Mouse (Mus musculus): ENCODE measurements at regions not wholly inside any gene's neighbourhood (a gene's known extent, or its start where the extent isn't known, plus 50 kb on each side); places are given as distances from the start of the nearest gene placed in this dataset.
A peak's percentile ranks its signal among the peaks of the same experiment; 100 is the strongest.

DNA sequence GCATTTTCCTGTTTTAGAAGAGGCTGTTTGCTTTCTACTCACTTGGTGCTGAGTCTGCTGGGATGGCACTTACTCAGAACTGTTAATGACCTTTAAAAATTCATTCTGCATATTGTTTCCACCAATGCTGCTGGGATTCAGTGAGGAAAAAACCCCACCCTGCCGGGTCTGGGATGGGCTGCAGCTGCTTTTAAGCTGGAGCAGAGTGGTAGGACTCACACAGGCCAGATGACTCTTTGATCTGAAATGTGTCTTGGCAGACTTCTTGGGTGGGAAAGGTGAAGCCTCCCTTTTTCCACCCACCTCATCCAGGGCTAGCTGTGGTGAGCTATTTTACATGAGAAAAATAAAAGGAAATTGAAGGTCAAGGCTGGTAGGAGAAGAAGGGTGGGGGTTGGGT lies 56.4 kb upstream of the Ddhd1 start:
- no peak for DNase-seq (ENCODE audit: low spot score in 2 of 2)

DNA sequence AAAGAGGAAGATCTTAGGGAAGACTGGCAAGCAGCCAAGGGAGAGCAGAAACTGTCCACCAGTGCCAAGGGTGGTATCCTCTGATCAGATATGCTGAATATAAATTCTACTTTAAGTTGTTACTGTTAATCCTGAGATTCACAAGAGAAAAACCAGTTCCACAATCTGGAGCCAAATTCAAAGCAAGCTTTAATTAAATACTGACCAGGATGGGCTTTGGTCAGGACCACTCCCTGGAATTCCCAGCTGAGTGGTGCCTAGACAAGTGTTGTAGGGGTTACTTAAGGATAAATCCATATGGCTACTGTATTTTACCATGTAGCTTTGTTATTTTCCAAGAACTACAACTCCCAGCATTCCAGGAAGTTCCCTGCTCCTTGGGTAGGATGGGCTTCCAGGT lies 56.8 kb upstream of the Ddhd1 start:
- DNase-seq (ENCODE audit: low spot score in 2 of 2), result no peak

DNA sequence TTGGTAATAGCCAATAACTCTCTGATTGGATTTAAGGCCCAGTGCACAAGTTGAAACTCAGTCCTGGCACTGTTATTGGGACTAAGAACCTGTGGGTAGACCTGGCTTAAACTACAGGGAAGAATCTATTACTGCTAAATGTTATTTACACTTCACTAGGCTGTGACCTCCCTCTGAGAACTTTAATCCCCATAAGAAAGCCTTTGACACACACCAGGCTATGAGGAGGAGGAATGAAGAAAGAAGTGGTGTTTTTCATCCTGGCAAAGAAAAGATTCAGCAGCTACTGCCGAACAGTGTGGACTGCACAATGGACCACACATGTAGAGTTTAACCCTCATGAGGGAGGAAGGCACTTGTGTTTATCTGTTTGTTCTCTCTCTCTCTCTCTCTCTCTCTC lies 58.2 kb upstream of the Ddhd1 start:
- DNase-seq (ENCODE audit: low spot score in 2 of 2), result no peak

DNA sequence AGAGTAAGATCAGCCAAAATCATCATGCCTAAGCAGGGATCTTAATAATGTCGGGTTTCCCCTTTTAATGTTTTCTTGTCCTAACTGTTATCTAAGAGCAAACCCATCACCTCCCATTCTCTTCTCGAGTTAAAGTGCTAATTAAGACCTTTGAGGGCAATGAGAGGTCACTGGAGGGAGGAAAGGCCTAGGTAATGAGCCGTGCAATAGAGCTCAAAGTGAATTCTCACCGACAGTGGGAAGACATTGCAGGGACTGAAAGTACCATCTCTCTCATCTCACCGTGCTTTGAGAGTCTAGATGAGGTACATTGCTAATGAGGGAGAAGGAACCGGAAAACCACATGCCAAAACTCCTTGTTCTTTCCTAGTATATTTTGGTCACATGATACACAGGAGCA lies 64.9 kb upstream of the Ddhd1 start:
- no peak for DNase-seq (ENCODE audit: low spot score in 2 of 2)

DNA sequence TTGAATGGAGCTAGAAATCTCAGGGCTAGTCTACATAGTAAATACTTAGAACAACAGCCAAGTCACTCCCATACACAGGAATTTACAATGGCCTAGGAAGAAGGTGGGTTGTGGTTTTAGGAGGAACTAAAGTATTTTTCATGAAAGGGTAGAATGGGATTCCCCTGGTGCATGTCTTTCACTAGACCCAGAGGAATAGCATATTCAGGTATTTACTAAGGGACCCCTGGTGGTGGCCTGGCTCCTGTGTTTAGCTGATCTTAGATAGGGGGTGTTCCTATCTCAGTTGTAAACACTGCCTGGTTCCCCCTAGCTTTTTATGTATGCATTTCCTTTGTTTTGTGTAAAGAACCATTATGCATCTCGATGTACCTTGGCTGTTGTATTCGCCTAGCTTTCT lies 66.4 kb upstream of the Ddhd1 start:
- no peak for DNase-seq (ENCODE audit: low spot score in 2 of 2)

DNA sequence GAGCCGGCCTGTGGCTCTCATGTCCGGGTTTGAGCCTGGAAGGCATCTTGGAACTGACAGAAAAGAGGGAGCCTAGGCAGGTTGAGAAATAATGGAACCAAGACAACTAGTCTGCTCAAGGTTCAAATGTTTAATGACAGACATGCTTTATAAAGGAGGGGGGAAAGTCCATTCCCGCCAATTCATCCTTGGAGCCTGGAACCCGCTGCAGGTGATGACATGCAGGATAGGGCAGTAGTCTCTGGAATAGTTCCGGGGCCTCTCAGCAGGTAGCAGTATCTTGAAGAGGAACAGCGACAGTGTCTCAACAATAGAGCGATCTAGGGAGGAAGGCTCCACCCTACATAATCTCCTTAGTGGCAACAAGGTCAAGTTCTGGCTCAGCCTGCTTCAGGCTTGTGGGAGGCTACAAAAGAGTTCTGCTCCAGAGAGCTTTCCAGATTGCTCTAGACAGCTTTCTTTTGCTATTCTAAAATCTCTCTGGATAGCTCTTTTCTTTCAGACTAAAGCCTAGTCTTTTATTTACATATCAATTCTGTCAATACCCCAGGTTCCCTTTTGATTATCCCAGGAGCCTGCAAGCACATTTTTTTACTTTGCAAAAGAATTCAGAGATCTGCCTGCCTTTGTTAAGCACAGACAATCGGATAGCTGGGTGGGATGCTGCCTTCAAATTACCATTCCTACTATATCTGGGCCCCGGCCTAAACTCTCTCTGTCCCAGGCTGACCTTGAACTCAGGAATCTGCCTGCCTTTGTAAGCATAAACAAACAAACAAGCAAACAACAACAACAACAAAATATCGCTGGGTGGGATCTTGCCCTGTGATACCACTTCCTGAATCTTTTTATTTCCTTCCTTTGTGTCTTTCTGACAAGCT lies 76.8 kb upstream of the Ddhd1 start:
- DNase-seq (ENCODE audit: low spot score in 2 of 2), result no peak

DNA sequence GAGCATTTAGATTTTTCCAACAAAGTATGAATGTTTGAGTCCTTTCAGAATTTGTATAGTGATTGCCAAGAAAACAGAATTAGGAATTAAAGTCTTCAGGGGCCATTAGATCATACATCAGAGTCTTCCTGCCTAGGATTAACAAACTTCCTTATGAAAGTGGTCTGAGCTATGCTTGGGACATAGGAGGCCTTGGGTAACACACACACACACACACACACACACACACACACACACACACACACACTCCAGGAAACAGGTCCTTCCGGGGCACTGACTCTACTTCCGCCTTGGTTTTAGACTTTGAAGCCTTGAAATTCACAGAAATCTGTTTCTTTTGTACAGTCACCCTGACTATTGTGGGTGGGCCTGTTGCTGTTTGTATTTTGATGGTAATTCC lies 80.0 kb upstream of the Ddhd1 start:
- no peak for DNase-seq (ENCODE audit: low spot score in 2 of 2)

DNA sequence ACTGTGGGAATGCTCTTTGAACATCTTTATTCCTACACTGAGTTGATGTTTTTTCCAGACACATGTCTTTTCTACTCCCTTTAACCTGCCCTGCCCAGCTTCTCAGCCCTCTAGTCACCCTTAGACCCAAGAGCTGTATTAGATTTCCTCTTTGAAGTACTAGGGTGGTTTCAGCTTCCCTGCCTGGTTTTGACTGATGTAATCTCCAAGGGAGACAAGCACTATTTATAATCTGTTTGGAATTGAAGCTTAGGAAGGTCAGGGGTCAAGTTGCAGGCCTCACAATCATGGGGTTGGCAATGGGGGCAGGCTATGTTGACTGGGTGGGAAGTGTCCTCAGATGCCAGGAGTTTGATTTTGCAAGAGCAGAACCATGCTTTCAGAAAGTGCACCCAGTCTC lies 81.7 kb upstream of the Ddhd1 start:
- DNase-seq (ENCODE audit: low spot score in 2 of 2), result peak in 1 of 2 experiments; percentile 16

DNA sequence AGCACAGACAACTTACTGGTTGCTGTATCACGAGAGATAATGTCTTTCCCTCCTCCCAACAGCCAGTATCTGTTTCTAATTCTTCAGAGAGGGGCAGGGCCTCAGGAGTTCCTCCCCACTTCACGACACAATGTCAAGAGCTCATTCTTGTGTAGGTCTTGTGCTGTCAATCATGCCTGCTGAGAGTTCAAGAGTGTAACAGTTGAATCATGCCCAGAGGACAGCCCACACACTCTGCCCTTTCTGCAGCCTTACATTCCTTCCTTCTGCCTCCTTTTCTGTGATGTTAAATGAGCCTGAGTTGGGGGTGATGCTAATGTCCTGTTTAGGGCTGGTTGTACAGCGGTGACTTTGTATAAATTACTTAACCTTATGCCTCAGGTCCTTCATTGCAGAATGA lies 82.7 kb upstream of the Ddhd1 start:
- DNase-seq (ENCODE audit: low spot score in 2 of 2), result no peak

DNA sequence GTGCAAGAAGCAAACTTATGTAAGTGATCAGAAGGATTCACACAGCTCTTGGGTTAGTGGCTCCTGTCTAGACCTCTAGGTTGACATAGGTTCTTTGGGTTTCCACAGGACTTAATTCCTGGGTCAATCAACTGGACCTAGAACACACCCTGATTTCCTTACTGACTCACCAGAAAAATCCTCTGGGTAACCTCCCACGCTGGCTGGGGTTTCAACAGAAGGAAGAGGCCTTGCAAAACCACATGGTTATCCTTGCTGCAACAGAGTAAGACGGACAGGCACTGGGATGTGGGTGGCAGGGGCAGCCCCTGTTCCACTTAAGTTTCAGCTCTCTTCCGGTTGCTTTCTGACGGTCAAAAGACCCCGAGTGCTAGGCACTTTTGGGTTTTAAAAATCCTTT lies 88.2 kb upstream of the Ddhd1 start:
- DNase-seq (ENCODE audit: low spot score in 2 of 2), result no peak

DNA sequence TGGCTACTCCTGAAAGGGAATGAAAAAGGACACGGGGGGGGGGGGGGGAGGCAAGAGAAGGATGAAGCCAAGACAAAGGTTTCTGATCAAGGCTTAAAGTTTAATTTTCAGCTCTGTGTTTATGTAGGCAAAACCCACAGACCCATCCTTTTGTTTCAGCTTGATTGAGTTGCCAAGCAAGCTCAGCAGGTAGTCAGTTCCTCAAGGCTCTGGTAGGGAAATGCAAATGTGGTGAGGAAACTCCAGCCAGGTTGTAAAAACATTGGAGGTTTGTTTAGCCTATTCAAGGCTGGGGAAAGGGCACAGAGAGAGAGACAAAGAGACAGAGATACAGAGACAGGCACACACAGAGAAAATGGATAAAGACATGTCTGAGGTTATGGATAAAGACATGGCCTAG lies 99.4 kb upstream of the Ddhd1 start:
- DNase-seq (ENCODE audit: low spot score in 2 of 2), result no peak

DNA sequence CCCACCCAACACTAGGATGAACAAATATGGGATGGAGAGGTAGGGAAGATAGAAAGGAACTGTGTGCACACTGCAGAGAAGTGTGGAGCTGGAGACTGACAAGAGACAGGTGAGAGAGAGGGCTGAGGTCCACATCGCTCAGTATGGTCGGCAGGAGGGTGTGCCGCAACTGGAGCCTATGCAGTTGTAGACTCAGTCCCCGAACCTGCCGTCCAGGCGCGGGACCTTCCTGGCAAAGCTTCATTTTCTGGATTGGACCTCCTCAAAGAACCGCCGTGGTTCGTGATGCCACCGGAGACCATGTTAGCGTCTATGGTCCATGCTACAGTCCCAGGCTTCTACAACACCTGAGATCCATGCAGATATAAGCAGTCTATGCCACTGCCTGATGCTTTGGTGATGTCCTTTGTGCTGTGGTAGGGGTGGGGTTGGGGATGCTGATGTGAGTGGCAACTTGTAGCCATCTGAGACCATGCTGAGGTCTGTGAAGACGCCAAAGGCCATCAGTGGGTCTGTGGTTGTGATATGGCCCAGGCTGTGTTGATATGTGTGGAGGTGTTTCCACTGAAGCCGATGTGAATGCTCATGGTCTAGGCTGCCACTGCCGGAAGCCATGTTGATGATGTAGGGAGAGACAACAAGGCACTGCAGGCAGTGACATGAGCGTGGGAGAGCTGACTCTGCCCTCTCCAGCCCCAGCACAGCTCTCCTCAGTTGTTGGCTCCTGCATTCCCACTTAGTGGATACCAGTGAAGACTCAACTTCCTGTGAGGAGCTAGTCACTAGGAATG lies 103.1 kb upstream of the Ddhd1 start:
- no peak for DNase-seq (ENCODE audit: low spot score in 2 of 2)

DNA sequence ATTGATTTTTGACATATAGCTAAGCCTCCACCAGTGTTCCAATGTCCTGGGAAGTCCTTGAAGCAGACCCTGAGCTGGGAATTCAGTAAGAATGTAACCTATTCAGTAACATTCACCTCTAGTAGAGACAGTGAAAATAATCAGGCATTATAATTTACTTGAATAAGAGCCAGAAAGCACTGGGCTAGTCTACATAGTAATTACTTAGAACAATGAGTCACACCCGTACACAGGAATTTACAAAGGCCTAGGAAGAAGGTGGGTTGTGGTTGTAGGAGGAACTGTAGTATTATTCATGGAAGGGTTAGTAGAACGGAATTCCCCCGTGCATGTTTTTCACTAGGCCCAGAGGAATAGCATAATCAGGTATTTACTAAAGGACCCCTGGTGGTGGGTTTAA lies 106.3 kb upstream of the Ddhd1 start:
- no peak for DNase-seq (ENCODE audit: low spot score in 2 of 2)

DNA sequence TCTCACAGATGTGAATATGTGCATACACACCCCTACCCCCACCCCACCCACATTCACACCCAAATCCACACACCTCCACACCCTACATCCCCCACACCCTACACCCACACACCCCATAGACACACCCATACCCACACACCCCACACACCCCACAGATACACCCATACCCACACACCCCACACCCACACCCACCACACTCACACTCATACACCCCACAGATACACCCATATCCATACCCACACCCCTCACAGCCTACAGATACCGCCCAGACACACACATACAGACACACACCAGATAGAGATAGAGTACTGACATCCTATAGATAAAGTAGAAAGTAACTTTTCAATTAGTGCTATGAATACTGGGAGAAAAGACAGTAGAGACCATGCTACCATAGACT lies 108.6 kb upstream of the Ddhd1 start:
- DNase-seq (ENCODE audit: low spot score in 2 of 2), result no peak

DNA sequence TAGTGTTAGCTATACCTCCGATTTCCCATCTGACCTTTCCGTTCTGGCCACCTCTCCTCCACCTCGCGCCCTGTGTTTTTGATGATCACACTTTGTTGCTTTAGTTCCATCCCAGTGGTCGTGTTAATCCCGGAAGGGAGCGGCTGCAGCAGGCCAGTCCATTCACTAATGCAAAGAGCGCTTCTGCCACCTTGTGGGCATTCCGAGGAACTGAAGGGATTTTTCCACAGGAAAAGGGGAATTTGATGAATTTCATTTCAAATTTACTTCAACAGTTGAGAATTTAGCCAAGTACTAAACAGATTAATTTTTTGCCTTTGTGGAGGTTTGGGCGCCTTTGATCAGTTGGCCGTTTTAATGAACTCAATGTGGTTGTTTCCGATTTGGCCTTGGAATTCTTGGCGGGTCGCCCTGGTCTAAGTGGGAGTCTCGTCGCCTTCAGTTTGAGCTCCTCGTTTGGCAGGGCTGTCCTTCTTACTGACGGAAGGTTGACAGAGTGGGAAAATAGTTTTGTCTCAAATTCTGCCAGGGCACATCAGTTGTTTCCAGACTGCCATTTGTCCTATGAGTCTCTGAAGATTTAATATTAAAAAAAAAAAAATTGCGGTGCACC lies 114.8 kb upstream of the Ddhd1 start:
- peak; percentile 28 to 42 for DNase-seq (ENCODE audit: low spot score in 2 of 2)

DNA sequence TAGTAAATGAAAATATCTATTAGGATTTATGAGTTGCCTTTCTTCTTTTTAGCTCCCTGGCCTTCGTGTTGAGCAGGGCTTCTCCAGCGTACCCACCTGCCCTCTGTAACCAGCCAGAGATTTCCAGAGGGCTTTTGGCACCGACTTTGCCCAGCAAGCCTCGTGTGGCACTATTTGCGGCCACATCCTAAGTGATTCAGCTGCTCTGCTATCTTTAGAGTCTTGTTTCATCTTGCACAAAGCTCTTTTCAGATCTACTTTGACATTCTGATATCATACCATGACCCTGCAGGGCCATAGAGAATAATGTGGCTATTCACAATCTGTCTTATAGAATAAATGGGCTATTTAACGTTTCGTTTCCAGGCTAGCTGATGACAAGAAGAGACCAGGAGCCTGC lies 115.4 kb upstream of the Ddhd1 start:
- DNase-seq (ENCODE audit: low spot score in 2 of 2), result no peak

DNA sequence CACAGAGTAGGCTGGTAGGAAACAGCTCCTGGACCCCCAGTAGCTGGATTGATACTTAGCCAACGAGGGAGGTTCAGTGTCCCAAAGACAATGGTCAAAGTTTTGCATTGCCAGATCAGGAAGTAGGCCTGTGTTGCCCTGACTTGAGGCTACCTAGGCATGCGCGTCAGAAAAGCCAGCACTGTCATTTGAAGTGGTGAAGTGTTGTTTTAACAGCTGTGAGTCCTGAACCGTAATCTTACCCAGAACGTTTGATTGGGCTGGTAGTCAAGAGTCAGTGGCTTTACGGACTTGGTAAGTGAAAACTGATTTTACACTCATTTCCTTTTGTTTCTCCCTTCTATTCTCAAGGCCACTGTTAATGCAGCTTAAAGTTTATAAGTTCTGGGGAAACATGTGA lies 123.9 kb upstream of the Ddhd1 start:
- no peak for DNase-seq (ENCODE audit: low spot score in 2 of 2)

DNA sequence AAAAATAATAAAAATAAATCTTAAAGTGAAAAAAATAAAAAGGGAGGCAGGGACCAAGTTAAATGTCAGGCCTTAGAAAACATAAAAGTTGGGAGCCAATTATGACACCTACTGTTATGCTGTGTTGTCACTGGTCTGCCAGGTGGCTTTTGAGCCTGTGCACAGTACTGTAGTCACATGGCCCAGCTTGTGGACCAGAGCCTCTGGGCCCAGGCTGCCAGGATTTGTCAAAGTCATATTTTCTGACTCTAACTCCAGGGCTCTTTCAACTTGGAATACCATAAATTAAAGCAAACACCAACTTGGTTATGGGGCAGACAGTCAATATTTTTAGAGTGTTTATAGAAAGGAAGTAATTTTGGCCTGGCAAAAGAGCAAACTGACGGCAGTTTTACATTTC lies 137.0 kb upstream of the Ddhd1 start:
- no peak for DNase-seq (ENCODE audit: low spot score in 2 of 2)

DNA sequence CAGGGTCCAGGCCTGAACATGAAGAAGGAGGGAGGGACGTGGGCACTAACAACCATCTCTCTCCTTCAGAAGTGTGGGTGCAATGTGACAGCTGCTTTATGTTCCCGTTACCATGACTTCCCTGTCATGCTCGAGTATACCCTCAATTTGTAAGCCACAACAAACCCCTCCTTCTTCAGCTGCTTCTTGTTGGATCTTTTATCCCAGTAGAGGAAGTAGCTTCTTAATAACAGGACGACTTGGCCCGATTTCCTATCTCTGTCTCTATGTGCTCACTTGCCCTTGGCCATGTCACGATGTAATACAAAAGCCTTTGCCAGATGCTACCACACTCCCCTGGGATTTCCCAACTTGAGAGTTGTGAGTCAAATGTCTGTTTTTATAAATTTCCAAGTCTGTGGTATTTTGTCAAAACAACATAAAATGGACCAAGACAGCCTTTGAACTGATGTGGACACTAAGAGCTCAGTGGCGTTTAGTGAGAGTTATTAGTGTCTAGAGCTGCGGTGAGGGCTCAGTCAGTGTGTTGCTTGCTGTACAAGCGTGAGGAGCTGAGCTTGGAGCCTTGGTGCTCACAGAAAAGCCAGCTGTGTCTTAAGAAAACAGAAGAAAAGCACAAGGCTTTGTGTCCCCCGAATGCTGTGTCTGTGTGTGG lies 138.8 kb upstream of the Ddhd1 start:
- peak in 1 of 2 experiments; percentile 19 for DNase-seq (ENCODE audit: low spot score in 2 of 2)

DNA sequence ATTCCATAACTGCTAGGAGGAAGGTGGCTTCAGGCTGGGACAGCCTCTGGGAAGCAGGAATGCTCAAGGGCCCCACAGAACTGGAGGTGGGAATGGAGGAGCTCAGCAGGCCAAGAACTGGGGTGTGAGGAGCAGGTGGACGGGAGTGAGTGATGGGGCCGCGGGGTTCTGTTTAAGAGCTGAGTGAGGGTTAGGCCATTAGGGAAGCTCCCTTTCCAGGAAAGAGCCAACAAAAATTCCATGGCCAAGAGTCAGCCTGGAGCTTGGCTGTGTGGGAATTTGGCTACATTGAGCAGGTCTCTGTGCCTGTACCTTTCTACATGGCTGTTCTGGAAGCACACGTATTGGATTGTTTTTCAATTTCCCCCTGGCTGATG lies 139.4 kb upstream of the Ddhd1 start:
- no peak for DNase-seq (ENCODE audit: low spot score in 2 of 2)

DNA sequence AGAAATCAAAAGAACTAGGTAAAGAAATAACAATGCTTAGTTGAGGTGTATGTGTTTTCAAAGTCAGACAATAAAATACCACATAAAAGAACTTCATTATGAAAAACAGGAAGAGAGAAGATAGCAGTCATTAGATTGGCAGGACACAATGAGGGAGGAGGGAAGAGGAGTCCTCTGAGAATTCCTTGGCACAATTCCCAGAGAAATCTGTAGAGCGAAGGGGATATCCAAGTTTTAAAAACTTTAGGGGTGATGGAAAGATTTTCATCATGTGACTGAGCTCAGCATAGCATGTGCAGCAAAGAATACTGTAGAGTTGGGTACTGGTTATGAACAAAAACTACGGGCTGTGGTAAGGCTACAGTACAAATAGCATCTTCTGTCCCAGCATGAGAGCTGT lies 141.3 kb upstream of the Ddhd1 start:
- no peak for DNase-seq (ENCODE audit: low spot score in 2 of 2)

DNA sequence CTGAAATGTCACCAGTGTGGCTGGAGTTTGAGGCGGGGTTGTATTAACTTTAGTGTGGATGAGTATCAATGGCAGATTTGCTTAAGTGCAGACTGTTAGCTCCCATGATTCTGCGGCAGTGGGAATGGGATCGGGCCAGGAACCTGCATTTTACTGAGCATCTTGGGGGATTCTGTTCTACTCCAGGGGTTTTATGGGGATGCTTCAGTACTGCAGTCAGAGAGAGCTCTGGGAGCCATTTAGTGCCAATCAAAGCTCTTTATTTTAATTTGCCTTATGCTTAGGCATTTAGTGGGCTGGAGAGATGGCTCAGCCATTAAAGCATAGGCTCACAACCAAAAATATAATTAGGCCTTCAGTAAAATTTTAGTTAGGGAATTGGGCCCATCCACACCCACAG lies 148.0 kb upstream of the Ddhd1 start:
- DNase-seq (ENCODE audit: low spot score in 2 of 2), result no peak

Measured in urinary bladder, postnatal 36 days (tissue).